Mouse (Mus musculus): ENCODE measurements around the gene Gm6657. TPM values are rescaled to one million over a fixed set of nuclear protein-coding genes. Genes with fewer than 3 reads are reported as not detected.

The Gm6657 gene
- polyA plus RNA-seq, 1 experiment from 2014 or later: not detected

- no peak for ATAC-seq (ENCODE audit: low FRiP score, low TSS enrichment)
- no peaks in the 10 kb centered on the region for H3K4me1 ChIP-seq (ENCODE audit: control insufficient read depth, insufficient read depth, low read length)
- H3K27me3 ChIP-seq (ENCODE audit: control insufficient read depth, insufficient read depth, low read length): no peaks in the 10 kb centered on the region
Measured at GRCm38 (mm10) chr12:78206571-78206960, 12.5 kb downstream of the Gm6657 start.

GRCm38 (mm10) chr12:78209856-78210255 lies 15.8 kb downstream of the Gm6657 start:
- no peak for ATAC-seq (ENCODE audit: low FRiP score, low TSS enrichment)
- H3K36me3 ChIP-seq (ENCODE audit: control insufficient read depth, insufficient read depth, low read length): no peaks in the 10 kb centered on the region
- no peak for DNase-seq
- H3K4me2 ChIP-seq (ENCODE audit: low read length): no peak overlapping the region
- H3K27me3 ChIP-seq (ENCODE audit: control insufficient read depth, insufficient read depth, low read length): no peaks in the 10 kb centered on the region
- H3K27ac ChIP-seq (replicated peaks; ENCODE audit: low read depth, low read length): no peak overlapping the region
- H3K9me3 ChIP-seq (ENCODE audit: control insufficient read depth, low read length): no peaks in the 10 kb centered on the region
- H3K4me1 ChIP-seq (ENCODE audit: control insufficient read depth, insufficient read depth, low read length): no peaks in the 10 kb centered on the region
- no peak overlapping the region for H3K9ac ChIP-seq (replicated peaks; ENCODE audit: low read length)
- WGBS: 92% methylated on average over 2 of the region's 2 CpGs
- H3K4me3 ChIP-seq (replicated peaks; ENCODE audit: low read depth, low read length): no peak overlapping the region

More at GRCm38 (mm10) chr12:78206571-78206960, 12.5 kb downstream of the Gm6657 start:
- H3K9ac ChIP-seq (replicated peaks; ENCODE audit: low read length): no peak overlapping the region
- H3K9me3 ChIP-seq (ENCODE audit: control insufficient read depth, low read length): no peaks in the 10 kb centered on the region
- no peak overlapping the region for H3K4me3 ChIP-seq (replicated peaks; ENCODE audit: low read depth, low read length)
- no peaks in the 10 kb centered on the region for H3K36me3 ChIP-seq (ENCODE audit: control insufficient read depth, insufficient read depth, low read length)
- no peak for DNase-seq
- H3K4me2 ChIP-seq (ENCODE audit: low read length): no peak overlapping the region
- 78% methylated on average over 4 of the region's 4 CpGs for WGBS
- H3K27ac ChIP-seq (replicated peaks; ENCODE audit: low read depth, low read length): no peak overlapping the region

GRCm38 (mm10) chr12:78215490-78215889 lies 21.4 kb downstream of the Gm6657 start:
- H3K9ac ChIP-seq (replicated peaks; ENCODE audit: low read length): no peak overlapping the region
- 84% methylated on average over 6 of the region's 6 CpGs for WGBS
- no peak overlapping the region for H3K4me2 ChIP-seq (ENCODE audit: low read length)
- no peak overlapping the region for H3K27ac ChIP-seq (replicated peaks; ENCODE audit: low read depth, low read length)
- DNase-seq: no peak
- H3K9me3 ChIP-seq (ENCODE audit: control insufficient read depth, low read length): no peaks in the 10 kb centered on the region
- no peaks in the 10 kb centered on the region for H3K27me3 ChIP-seq (ENCODE audit: control insufficient read depth, insufficient read depth, low read length)
- no peak for ATAC-seq (ENCODE audit: low FRiP score, low TSS enrichment)
- H3K36me3 ChIP-seq (ENCODE audit: control insufficient read depth, insufficient read depth, low read length): no peaks in the 10 kb centered on the region
- H3K4me3 ChIP-seq (replicated peaks; ENCODE audit: low read depth, low read length): no peak overlapping the region
- H3K4me1 ChIP-seq (ENCODE audit: control insufficient read depth, insufficient read depth, low read length): no peaks in the 10 kb centered on the region

GRCm38 (mm10) chr12:78219191-78219825 lies 25.3 kb downstream of the Gm6657 start:
- H3K9me3 ChIP-seq (ENCODE audit: control insufficient read depth, low read length): no peaks in the 10 kb centered on the region
- DNase-seq: no peak
- no peak overlapping the region for H3K4me3 ChIP-seq (replicated peaks; ENCODE audit: low read depth, low read length)
- H3K27ac ChIP-seq (replicated peaks; ENCODE audit: low read depth, low read length): no peak overlapping the region
- H3K4me1 ChIP-seq (ENCODE audit: control insufficient read depth, insufficient read depth, low read length): no peaks in the 10 kb centered on the region
- no peaks in the 10 kb centered on the region for H3K27me3 ChIP-seq (ENCODE audit: control insufficient read depth, insufficient read depth, low read length)
- H3K9ac ChIP-seq (replicated peaks; ENCODE audit: low read length): no peak overlapping the region
- no peaks in the 10 kb centered on the region for H3K36me3 ChIP-seq (ENCODE audit: control insufficient read depth, insufficient read depth, low read length)
- no peak for ATAC-seq (ENCODE audit: low FRiP score, low TSS enrichment)
- WGBS: 91% methylated on average over 4 of the region's 4 CpGs
- H3K4me2 ChIP-seq (ENCODE audit: low read length): no peak overlapping the region

GRCm38 (mm10) chr12:78225707-78226518 lies 31.9 kb downstream of the Gm6657 start, which contains the start of gene Gphn:
Gphn (plus strand) TSS chr12:78226379.
- Histone ChIP-seq H3K4me2 (ENCODE audit: low read length) (peak within 1 kb of the TSS; percentile 67), H3K9ac (replicated peaks; ENCODE audit: low read length) (peak within 1 kb of the TSS; percentile 77), H3K27ac (replicated peaks; ENCODE audit: low read depth, low read length) (peak within 1 kb of the TSS; percentile 98), H3K27me3 (ENCODE audit: control insufficient read depth, insufficient read depth, low read length) (no peaks in the 10 kb centered on the region), H3K36me3 (ENCODE audit: control insufficient read depth, insufficient read depth, low read length) (no peaks in the 10 kb centered on the region), H3K4me3 (replicated peaks; ENCODE audit: low read depth, low read length) (peak within 1 kb of the TSS; percentile 96), H3K9me3 (ENCODE audit: control insufficient read depth, low read length) (no peaks in the 10 kb centered on the region), H3K4me1 (ENCODE audit: control insufficient read depth, insufficient read depth, low read length) (peaks cover 12% of the 10 kb centered on the region)
- peak; percentile 96 for ATAC-seq (ENCODE audit: low FRiP score, low TSS enrichment)
- DNase-seq: peak; percentile 96
- under 1% methylated on average over 65 of the region's 70 CpGs for WGBS

- H3K27me3 ChIP-seq (ENCODE audit: control insufficient read depth, insufficient read depth, low read length): no peaks in the 10 kb centered on the region
- peak overlapping the region; percentile 98 for H3K27ac ChIP-seq (replicated peaks; ENCODE audit: low read depth, low read length)
- no peaks in the 10 kb centered on the region for H3K9me3 ChIP-seq (ENCODE audit: control insufficient read depth, low read length)
- H3K4me2 ChIP-seq (ENCODE audit: low read length): peak overlapping the region; percentile 67
- H3K4me1 ChIP-seq (ENCODE audit: control insufficient read depth, insufficient read depth, low read length): peaks cover 12% of the 10 kb centered on the region
- peak; percentile 97 for DNase-seq
- peak; percentile 89 for ATAC-seq (ENCODE audit: low FRiP score, low TSS enrichment)
- H3K36me3 ChIP-seq (ENCODE audit: control insufficient read depth, insufficient read depth, low read length): no peaks in the 10 kb centered on the region
- H3K4me3 ChIP-seq (replicated peaks; ENCODE audit: low read depth, low read length): peak overlapping the region; percentile 96
- WGBS: under 1% methylated on average over 48 of the region's 48 CpGs
- peak overlapping the region; percentile 77 for H3K9ac ChIP-seq (replicated peaks; ENCODE audit: low read length)
Measured at GRCm38 (mm10) chr12:78226519-78226875, 32.5 kb downstream of the Gm6657 start.

- WGBS: under 1% methylated on average over 55 of the region's 57 CpGs
- ATAC-seq (ENCODE audit: low FRiP score, low TSS enrichment) (peak; percentile 31), DNase-seq (peak; percentile 75)
- Histone ChIP-seq H3K36me3 (ENCODE audit: control insufficient read depth, insufficient read depth, low read length) (no peaks in the 10 kb centered on the region), H3K4me2 (ENCODE audit: low read length) (peak overlapping the region; percentile 67), H3K4me1 (ENCODE audit: control insufficient read depth, insufficient read depth, low read length) (peaks cover 12% of the 10 kb centered on the region), H3K27me3 (ENCODE audit: control insufficient read depth, insufficient read depth, low read length) (no peaks in the 10 kb centered on the region), H3K27ac (replicated peaks; ENCODE audit: low read depth, low read length) (peak overlapping the region; percentile 98), H3K9ac (replicated peaks; ENCODE audit: low read length) (peak overlapping the region; percentile 77), H3K9me3 (ENCODE audit: control insufficient read depth, low read length) (no peaks in the 10 kb centered on the region), H3K4me3 (replicated peaks; ENCODE audit: low read depth, low read length) (peak overlapping the region; percentile 96)
Measured at GRCm38 (mm10) chr12:78227021-78227932, 33.2 kb downstream of the Gm6657 start.

- ATAC-seq (ENCODE audit: low FRiP score, low TSS enrichment): no peak
Measured at GRCm38 (mm10) chr12:78228139-78228538, 34.1 kb downstream of the Gm6657 start.

More at GRCm38 (mm10) chr12:78228139-78228538, 34.1 kb downstream of the Gm6657 start:
- Histone ChIP-seq H3K27me3 (ENCODE audit: control insufficient read depth, insufficient read depth, low read length) (no peaks in the 10 kb centered on the region), H3K4me1 (ENCODE audit: control insufficient read depth, insufficient read depth, low read length) (peaks cover 12% of the 10 kb centered on the region), H3K36me3 (ENCODE audit: control insufficient read depth, insufficient read depth, low read length) (no peaks in the 10 kb centered on the region), H3K9ac (replicated peaks; ENCODE audit: low read length) (peak overlapping the region; percentile 77), H3K27ac (replicated peaks; ENCODE audit: low read depth, low read length) (no peak overlapping the region), H3K4me2 (ENCODE audit: low read length) (peak overlapping the region; percentile 67), H3K9me3 (ENCODE audit: control insufficient read depth, low read length) (no peaks in the 10 kb centered on the region), H3K4me3 (replicated peaks; ENCODE audit: low read depth, low read length) (peak overlapping the region; percentile 96)
- WGBS: 41% methylated on average over 4 of the region's 4 CpGs
- no peak for DNase-seq

Data from midbrain, embryonic 14.5 days (tissue).